Mouse (Mus musculus): Measurements from ENCODE around the gene Ttc9b. TPM values are rescaled to one million over a fixed set of nuclear protein-coding genes. Genes with fewer than 3 reads are reported as not detected.

Gene Ttc9b
- total RNA-seq, 4 experiments from 2014 or later = not detected

GRCm38 (mm10) chr7:27687043-27687442, 33.3 kb downstream of the Ttc9b start:
- no peak for DNase-seq (ENCODE audit: low spot score in 2 of 2)

GRCm38 (mm10) chr7:27687836-27688235, 34.1 kb downstream of the Ttc9b start:
- DNase-seq (ENCODE audit: low spot score in 2 of 2) = no peak

GRCm38 (mm10) chr7:27688246-27688788, 34.6 kb downstream of the Ttc9b start:
- DNase-seq (ENCODE audit: low spot score in 2 of 2) = no peak

- peak; percentile 90 to 91 for DNase-seq (ENCODE audit: low spot score in 2 of 2)
Observed at GRCm38 (mm10) chr7:27688815-27689612, 35.3 kb downstream of the Ttc9b start, which contains the start of gene Zfp607b. Gene Zfp607b, plus strand, starts transcription at chr7:27689340.

GRCm38 (mm10) chr7:27691076-27691475, 37.4 kb downstream of the Ttc9b start:
- no peak for DNase-seq (ENCODE audit: low spot score in 2 of 2)

- no peak for DNase-seq (ENCODE audit: low spot score in 2 of 2)
Observed at GRCm38 (mm10) chr7:27696711-27697110, 43.0 kb downstream of the Ttc9b start.

Other genes with a start within 250 kb of the Ttc9b start
- gene Sptbn4, start 206.2 kb upstream of the Ttc9b start, total RNA-seq (2022) = not detected
- gene Blvrb, start 205.9 kb upstream of the Ttc9b start, total RNA-seq (2022) = 10 to 100 TPM in 3 of 4 experiments, 1 to 10 TPM in 1; 9.9 to 14.4 (median 11.3) TPM
- gene Sertad3, start 180.1 kb upstream of the Ttc9b start, total RNA-seq (2022) = 1 to 10 TPM; 3.8 to 5.3 (median 4.3) TPM
- 1 to 10 TPM; 6.5 to 9.8 (median 8.8) TPM for gene Sertad1, start 167.0 kb upstream of the Ttc9b start, total RNA-seq (2022)
- 1 to 10 TPM; 2.3 to 7.7 (median 5.7) TPM for gene Prx, start 154.6 kb upstream of the Ttc9b start, total RNA-seq (2022)
- gene Hipk4, start 130.6 kb upstream of the Ttc9b start, total RNA-seq (2022) = under 1 TPM in 1 of 4 experiments, not detected in 3; 0.11 TPM
- gene Pld3, start 100.7 kb upstream of the Ttc9b start, total RNA-seq (2022) = 10 to 100 TPM; 14.0 to 15.3 (median 14.9) TPM
- gene 2310022A10Rik, start 100.7 kb upstream of the Ttc9b start, total RNA-seq (2022) = 100 to 1,000 TPM; 118 to 123 (median 121) TPM
- gene Akt2, start 62.4 kb upstream of the Ttc9b start, total RNA-seq (2022) = 100 to 1,000 TPM; 178 to 228 (median 207) TPM
- gene Map3k10, start 20.7 kb downstream of the Ttc9b start, total RNA-seq (2022) = 10 to 100 TPM; 40.0 to 47.7 (median 42.4) TPM
- under 1 TPM; 0.11 to 0.70 (median 0.33) TPM for gene Zfp607b, start 35.4 kb downstream of the Ttc9b start, total RNA-seq (2022)
- gene Zfp60, start 77.5 kb downstream of the Ttc9b start, total RNA-seq (2022) = 1 to 10 TPM; 5.8 to 9.5 (median 6.8) TPM
- 1 to 10 TPM; 4.0 to 5.3 (median 4.4) TPM for gene Zfp626, start 153.3 kb downstream of the Ttc9b start, total RNA-seq (2022)
- 1 to 10 TPM; 2.3 to 2.7 (median 2.6) TPM for gene Zfp59, start 184.7 kb downstream of the Ttc9b start, total RNA-seq (2022)
- 1 to 10 TPM; 1.7 to 2.9 (median 1.9) TPM for gene Zfp607a, start 203.6 kb downstream of the Ttc9b start, total RNA-seq (2022)